Mouse (Mus musculus) left cerebral cortex, adult 2 months (tissue): ENCODE data around the gene Foxc2. TPM values are rescaled to one million over a fixed set of nuclear protein-coding genes. Genes with fewer than 3 reads are reported as not detected.
"Not testable (repeated sequence)": the region's sequence is repeated elsewhere in the genome, so short reads cannot be mapped to it uniquely, and the experiment has no call there.

Experiments
- DNase-seq, 2 experiments: peaks; one replicate each; pipeline ENCODE4 v3.0.0; 2021 to 2022; ENCODE audit warnings: low spot score in 2 of 2, mixed read lengths in 1 of 2; ENCODE audit errors: extremely low spot score in 1 of 2
- H3K27ac ChIP-seq: fragments of 200-600 bp; 2 replicates; pipeline ENCODE4 v1.8.1; 2022
- H3K4me3 ChIP-seq: fragments of 200-600 bp; 2 replicates; pipeline ENCODE4 v1.8.1; 2022
- CTCF ChIP-seq: fragments of 200-600 bp; IDR thresholded peaks from 2 replicates; pipeline ENCODE4 v1.8.1; 2022; ENCODE audit warnings: antibody characterized with exemption, mild to moderate bottlenecking, moderate library complexity
- intact Hi-C: fragments of 180-260 bp; cut with DNase I; formaldehyde crosslinking; loops from one replicate; pipeline ENCODE4 v1.15.1; 2025
- total RNA-seq, 2 experiments: library from RNA; stranded (reverse); gene quantifications; 2 replicates each; pipeline ENCODE4 v1.2.3; 2021

Foxc2 gene
- total RNA-seq, 2 experiments from 2014 or later, result 1.5 to 2.3 TPM

DNA sequence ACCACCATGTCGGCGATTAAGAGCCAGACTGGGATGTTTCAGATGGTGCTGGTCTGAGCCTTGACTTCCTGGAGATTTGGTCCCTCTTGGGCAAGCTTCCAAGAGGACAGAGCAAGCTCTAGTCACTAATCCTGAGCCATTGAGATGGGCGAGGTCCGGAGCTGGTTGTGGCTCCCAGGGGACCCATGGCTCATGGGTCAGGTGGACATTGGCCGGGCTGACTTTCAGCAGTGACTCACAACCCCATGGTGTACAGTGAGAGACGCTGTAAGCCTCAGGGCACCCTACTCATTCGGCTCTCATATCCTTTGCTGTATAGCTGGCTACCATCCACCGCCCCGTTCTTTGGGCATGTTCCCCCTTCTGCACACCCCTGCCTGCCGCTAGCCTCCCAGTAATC, 18.1 kb downstream of the Foxc2 start:
- no peak for TF ChIP-seq CTCF
- no peak overlapping the region for H3K4me3 ChIP-seq
- intact Hi-C loops, result no loop called here
- H3K27ac ChIP-seq, result no peak overlapping the region
- DNase-seq, result no peak

DNA sequence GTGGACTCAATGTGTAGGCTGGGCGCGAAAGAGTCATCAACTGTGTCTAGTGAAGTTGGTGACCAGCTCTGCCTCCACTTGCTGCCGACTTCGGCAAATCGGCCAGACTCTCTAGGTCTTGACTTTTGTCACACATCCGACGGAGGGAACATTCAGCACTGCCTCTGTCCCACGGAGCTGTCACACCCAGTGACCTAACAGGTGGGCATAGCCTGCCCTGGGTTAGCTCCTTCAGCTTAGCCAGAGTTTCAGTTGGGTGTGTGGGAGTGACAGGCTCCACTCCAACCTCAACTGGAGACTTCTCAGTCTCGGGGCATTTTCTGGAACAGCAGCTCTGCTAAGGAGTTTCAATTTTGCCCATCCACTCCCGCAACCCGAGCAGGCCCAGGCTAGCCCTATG, 18.5 kb downstream of the Foxc2 start:
- no peak for TF ChIP-seq CTCF
- H3K4me3 ChIP-seq, result no peak overlapping the region
- DNase-seq, result no peak
- intact Hi-C loops, result no loop called here
- no peak overlapping the region for H3K27ac ChIP-seq

DNA sequence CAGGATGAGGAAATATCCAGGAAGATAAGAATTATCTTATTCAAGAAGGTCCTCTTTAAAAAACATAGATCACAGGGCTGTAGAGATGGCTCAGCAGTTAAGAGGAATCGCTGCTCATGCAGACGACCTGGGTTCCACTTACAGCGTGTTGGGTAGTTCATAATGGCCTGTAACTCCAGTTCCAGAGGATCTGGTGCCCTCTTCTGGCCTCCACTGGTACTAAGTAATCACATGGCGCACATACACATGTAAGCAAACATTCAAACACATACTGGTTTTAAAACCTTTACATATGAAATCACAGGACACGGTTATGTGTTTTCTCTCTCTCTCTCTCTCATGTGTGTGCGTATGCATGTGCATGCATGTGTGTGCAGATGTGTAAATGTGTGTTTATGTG, 20.9 kb downstream of the Foxc2 start:
- no peak; the same call in 1 of the 2 replicates for TF ChIP-seq CTCF
- Histone ChIP-seq H3K4me3 (no peak overlapping the region), H3K27ac (no peak overlapping the region)
- DNase-seq, result no peak
- intact Hi-C loops, result loop anchor here (5.0 kb wide), 1 partner anchor 75 kb away; no protein-coding TSS in a partner anchor

DNA sequence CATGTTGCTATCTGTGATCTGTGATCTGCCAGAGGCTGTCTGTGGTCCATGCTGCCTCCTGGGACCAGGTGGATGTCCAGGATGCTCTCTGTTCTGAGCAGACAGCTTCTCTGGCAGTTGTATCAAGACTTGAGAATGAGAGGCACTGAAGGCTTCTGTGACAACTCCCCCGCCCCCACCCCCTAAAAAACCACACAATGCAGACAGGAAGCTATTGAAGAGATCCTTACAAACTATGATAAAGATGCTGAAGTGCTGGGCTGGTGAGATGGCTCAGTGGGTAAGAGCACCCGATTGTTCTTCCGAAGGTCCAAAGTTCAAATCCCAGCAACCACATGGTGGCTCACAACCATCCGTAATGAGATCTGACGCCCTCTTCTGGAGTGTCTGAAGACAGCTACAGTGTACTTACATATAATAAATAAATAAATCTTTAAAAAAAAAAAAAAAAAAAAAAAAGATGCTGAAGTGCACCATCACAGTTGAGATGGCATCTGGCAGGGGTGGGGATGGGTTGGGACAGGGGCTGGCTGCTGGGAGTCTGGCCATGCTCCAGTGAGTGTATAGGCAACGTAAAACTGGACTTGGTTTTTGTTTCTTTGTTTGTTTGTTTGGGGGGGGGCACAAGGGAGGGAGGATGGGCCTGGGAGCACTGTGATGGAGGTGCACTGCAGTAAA, 29.6 kb downstream of the Foxc2 start:
- H3K4me3 ChIP-seq, H3K27ac ChIP-seq, intact Hi-C loops, DNase-seq: not testable (repeated sequence)

DNA sequence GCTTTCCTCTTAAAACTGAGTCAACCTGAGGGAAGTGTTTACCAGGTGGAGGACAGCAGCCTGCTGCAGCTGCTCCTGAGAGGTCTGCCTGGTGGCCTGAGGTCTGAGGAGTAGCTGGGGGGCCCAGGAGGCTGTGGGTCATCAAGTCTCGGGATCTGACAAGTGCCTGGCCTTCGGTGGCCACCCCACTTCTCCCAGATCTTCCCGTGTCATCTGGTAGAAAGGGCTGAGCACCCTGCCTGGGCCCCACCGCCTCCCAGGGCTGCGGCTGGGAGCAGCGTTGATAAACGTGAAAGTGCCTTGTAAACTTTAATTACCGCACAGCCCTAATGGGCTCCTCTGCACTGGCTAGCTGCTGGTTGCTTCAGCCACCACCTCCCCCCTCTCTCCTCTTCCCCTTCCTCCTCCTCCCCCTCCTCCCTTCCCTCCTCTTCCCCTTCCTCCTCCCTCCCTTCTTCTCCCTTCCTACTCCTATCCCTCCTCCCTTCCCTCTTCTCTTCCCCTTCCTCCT, 32.7 kb downstream of the Foxc2 start:
- DNase-seq, result no peak
- Histone ChIP-seq H3K27ac (no peak overlapping the region), H3K4me3 (no peak overlapping the region)
- intact Hi-C loops, result no loop called here
- no peak for TF ChIP-seq CTCF

DNA sequence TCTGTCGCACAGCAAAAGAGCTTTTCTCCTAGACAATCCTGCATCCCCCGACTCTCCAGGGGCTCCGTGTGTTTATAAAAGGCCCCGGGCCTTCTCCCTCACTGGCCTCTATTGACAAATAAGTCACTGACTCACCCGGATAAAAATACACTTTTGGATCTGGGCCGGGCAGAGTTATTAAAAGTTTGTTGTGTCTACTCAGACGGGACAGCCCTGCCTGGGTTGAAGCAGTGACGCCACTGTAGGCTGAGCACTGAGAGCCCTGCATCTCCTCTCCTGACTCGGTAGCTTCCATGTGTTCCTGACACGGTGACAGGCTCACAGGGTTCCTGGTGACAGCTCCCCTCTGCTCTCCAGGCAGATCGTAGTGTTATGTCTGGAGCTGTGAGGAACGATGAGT, 36.4 kb downstream of the Foxc2 start:
- no peak overlapping the region for H3K27ac ChIP-seq
- H3K4me3 ChIP-seq, result no peak overlapping the region
- intact Hi-C loops, result no loop called here
- no peak for DNase-seq
- no peak for TF ChIP-seq CTCF

DNA sequence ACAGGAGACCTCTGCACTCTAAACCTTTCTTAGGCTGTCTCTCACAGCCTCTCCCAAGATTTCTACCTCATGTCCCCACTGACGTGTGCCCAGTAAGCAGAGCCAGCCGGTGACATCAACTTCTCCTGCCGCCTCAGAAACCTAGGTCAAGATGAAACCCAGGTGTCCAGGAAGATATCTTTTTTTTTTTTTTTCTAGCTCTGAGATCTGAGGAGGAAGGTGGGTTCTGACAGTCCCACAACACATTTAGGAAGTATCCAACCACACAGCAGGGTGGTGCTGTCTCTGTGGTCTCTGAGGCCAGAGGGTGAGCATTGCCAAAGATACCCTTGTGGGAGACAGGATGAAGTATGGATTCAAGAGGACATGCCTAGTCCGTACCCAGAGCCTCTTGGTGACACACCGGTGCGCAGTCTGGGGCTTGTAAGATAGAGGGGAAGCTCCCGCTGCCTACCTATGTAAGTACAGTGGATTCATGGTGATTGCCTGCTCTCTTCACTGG, 41.1 kb downstream of the Foxc2 start:
- DNase-seq, result no peak
- no peak overlapping the region for H3K27ac ChIP-seq
- intact Hi-C loops, result no loop called here
- no peak for TF ChIP-seq CTCF
- H3K4me3 ChIP-seq, result no peak overlapping the region

DNA sequence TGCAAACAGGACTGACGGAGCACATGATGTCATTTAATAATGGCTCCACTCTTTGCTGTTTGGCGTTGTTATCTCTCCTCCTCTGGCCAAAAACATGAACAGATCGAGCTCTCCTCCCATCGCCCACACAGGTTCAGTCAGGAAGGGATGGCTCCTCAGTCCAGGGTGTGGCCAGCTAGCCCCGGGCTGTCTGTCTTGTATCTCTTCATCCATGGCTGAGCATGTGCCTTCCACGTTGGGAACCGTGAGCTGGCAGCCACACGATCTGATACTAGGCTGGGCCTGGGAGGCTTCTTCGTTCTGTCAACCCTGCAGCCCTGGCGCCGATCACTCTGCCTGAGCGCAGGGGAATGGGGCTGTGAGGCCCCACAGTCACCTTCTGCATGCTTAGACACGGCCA, 42.8 kb downstream of the Foxc2 start:
- H3K27ac ChIP-seq, result no peak overlapping the region
- no peak for DNase-seq
- no peak for TF ChIP-seq CTCF
- intact Hi-C loops, result no loop called here
- no peak overlapping the region for H3K4me3 ChIP-seq

DNA sequence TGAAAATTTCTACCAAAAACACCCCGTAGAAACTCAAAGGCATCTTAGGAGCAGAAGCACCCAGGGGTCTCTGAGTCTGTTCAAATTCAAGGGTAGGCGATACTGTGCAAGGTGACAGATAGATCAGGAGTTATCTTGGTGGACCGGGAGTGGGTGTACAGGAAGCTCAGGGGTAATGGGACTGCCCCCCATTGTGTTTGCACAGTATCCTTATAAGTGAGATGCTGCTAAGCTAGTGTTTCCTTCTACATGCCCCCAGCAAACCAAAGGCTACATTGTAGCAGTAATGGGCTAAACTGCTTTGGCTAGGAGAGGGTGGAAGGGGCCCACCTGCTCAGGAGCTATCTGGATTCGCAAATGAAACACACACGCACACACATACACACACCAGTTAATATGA, 45.5 kb downstream of the Foxc2 start:
- no peak overlapping the region for H3K4me3 ChIP-seq
- no peak overlapping the region for H3K27ac ChIP-seq
- no peak for TF ChIP-seq CTCF
- no peak for DNase-seq
- intact Hi-C loops, result no loop called here

DNA sequence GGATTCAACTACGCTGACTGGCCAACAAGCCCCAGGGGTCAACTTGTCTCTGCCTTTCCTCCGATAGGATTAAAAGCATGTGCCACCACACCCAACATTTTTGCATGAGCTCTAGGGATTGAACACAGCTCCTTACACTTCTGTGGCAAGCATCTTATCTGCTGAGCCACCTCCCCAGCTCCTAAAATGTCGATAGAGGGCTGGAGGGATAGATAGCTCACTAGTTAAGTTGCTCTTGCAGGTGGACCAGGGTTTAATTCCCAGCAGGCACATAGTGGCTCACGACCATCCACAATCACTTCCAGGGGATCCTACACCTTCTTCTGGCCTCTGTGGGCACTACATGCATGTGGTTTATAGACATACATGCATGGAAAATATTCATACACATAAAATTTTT, 46.4 kb downstream of the Foxc2 start:
- no peak overlapping the region for H3K27ac ChIP-seq
- DNase-seq, result no peak
- no peak for TF ChIP-seq CTCF
- no peak overlapping the region for H3K4me3 ChIP-seq
- intact Hi-C loops, result no loop called here

DNA sequence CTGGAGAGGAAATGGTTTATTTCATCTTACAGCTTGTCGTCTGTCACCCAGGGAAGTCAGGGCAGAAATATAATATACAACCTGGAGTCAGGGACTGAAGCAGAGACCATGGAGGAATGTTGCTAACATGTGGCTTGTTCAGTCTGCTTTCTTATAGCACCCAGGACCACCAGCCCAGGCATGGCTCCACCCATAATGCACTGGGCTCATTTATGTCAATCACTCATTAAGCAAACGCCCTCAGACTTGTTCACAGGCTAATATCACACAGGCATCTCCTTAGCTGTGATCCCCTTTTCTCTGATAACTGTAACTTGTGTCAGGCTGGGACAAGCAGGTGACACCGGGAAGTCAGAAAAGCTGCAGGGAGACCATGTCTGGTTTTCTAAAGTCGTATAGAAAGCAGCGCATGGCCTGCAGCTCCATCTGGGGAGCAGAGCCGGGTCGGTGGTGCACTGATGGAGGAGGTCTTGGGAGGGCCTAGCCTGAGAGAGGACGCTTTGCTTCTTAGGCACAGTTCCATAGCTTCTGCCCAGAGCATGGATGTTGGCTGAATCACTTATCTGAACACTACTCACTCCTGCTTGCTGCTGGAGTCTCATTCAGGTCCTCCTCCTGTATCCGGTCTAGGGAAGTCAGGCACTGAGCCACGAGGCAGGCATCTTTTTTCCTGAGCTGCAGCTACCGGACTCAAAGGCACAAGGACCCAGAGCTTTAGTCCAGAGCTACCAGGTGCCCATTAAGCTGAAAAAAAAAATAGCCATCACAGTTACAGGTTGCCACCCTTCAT, 47.1 kb downstream of the Foxc2 start:
- Histone ChIP-seq H3K4me3 (no peak overlapping the region), H3K27ac (no peak overlapping the region)
- no peak for TF ChIP-seq CTCF
- intact Hi-C loops, result no loop called here
- DNase-seq, result no peak

DNA sequence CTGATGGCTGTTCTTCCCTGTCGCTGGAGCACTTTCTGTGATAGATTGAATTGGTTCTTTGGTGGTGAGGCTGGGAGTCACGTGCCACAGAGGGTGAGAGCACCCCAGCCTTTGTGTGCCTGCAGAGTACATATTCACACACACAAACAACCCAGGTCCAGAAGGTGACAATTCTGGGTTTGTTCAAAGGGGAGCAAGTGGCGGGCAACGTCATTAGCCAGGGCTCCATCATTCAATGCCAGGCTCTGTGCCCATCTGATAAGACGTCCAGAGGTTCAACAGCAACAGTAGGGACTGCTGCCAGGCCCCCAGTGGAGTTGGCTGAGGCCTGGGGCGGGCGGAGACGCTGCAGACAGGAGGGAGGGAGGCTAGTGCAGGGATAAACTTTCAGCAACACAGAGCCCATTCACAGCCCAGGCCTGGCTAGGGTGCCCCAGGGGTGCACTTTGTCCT, 48.1 kb downstream of the Foxc2 start:
- DNase-seq, result no peak
- Histone ChIP-seq H3K4me3 (no peak overlapping the region), H3K27ac (no peak overlapping the region)
- intact Hi-C loops, result no loop called here
- no peak for TF ChIP-seq CTCF
